Mouse (Mus musculus): ENCODE results near the gene Irgm1. TPM values are rescaled to one million over a fixed set of nuclear protein-coding genes. Genes with fewer than 3 reads are reported as not detected.

Irgm1 gene
- polyA plus RNA-seq, 1 experiment from 2014 or later, result 1.9 TPM

GRCm38 (mm10) chr11:48816281-48816781, 55.2 kb downstream of the Irgm1 start:
- peak overlapping the region; percentile 76 for H3K9ac ChIP-seq (replicated peaks)
- H3K4me1 ChIP-seq, result peaks cover 37% of the 10 kb centered on the region
- H3K36me3 ChIP-seq, result peaks cover 12% of the 10 kb centered on the region
- H3K4me2 ChIP-seq (replicated peaks), result peak overlapping the region; percentile 89
- ATAC-seq (replicated peaks), result peak; percentile 61
- peak overlapping the region; percentile 96 for H3K27ac ChIP-seq (replicated peaks)
- no peaks in the 10 kb centered on the region for H3K9me3 ChIP-seq
- 4% methylated on average over 23 of the region's 23 CpGs for WGBS
- H3K4me3 ChIP-seq, result peak overlapping the region; percentile 83
- no peaks in the 10 kb centered on the region for H3K27me3 ChIP-seq

- 79% methylated on average over 16 of the region's 16 CpGs for WGBS
- H3K9ac ChIP-seq (replicated peaks), result peak overlapping the region; percentile 76; the same call in 1 of the 2 replicates
- H3K27ac ChIP-seq (replicated peaks), result 0 out of 2 replicates have a peak overlapping the region, but pooled peaks have one; percentile 96
- peaks cover 17% of the 10 kb centered on the region for H3K36me3 ChIP-seq
- H3K4me3 ChIP-seq, result peak overlapping the region; percentile 83
- H3K27me3 ChIP-seq, result no peaks in the 10 kb centered on the region
- no peak for ATAC-seq (replicated peaks)
- H3K9me3 ChIP-seq, result no peaks in the 10 kb centered on the region
- peaks cover 37% of the 10 kb centered on the region for H3K4me1 ChIP-seq
- peak overlapping the region; percentile 89 for H3K4me2 ChIP-seq (replicated peaks)
Measured at GRCm38 (mm10) chr11:48815851-48816250, 55.6 kb downstream of the Irgm1 start.

GRCm38 (mm10) chr11:48813782-48814181, 57.7 kb downstream of the Irgm1 start:
- Histone ChIP-seq H3K4me1 (peaks cover 37% of the 10 kb centered on the region), H3K9ac (replicated peaks) (no peak overlapping the region), H3K9me3 (no peaks in the 10 kb centered on the region), H3K4me3 (no peak overlapping the region), H3K4me2 (replicated peaks) (no peak overlapping the region), H3K36me3 (peaks cover 37% of the 10 kb centered on the region), H3K27ac (replicated peaks) (no peak overlapping the region), H3K27me3 (no peaks in the 10 kb centered on the region)
- ATAC-seq (replicated peaks), result no peak

Other genes with a start within 250 kb of the Irgm1 start
- gene Rack1, start 71.4 kb downstream of the Irgm1 start, polyA plus RNA-seq (2015; fragmentation: Nextera tagmentation; extraction: Ambion mirVana), result 475 and 481 TPM in 2 replicates
- 6.0 and 6.3 TPM in 2 replicates for gene Trim41, start 54.3 kb downstream of the Irgm1 start, polyA plus RNA-seq (2015; fragmentation: Nextera tagmentation; extraction: Ambion mirVana)
- 1.4 and 1.7 TPM in 2 replicates for gene Trim7, start 45.5 kb downstream of the Irgm1 start, polyA plus RNA-seq (2015; fragmentation: Nextera tagmentation; extraction: Ambion mirVana)
- gene Gm12184, start 45.0 kb downstream of the Irgm1 start, polyA plus RNA-seq (2015; fragmentation: Nextera tagmentation; extraction: Ambion mirVana), result 4.5 and 5.8 TPM in 2 replicates
- 0.11 and 0.14 TPM in 2 replicates for gene Gm5431, start 30.5 kb upstream of the Irgm1 start, polyA plus RNA-seq (2015; fragmentation: Nextera tagmentation; extraction: Ambion mirVana)
- 1.3 and 1.5 TPM in 2 replicates for gene Psme2b, start 74.5 kb upstream of the Irgm1 start, polyA plus RNA-seq (2015; fragmentation: Nextera tagmentation; extraction: Ambion mirVana)
- not detected in 2 replicates for gene Olfr56, start 107.2 kb upstream of the Irgm1 start, polyA plus RNA-seq (2015; fragmentation: Nextera tagmentation; extraction: Ambion mirVana)
- 0.34 and 0.55 TPM in 2 replicates for gene 9930111J21Rik1, start 107.7 kb upstream of the Irgm1 start, polyA plus RNA-seq (2015; fragmentation: Nextera tagmentation; extraction: Ambion mirVana)
- gene Gm12185, start 120.5 kb upstream of the Irgm1 start, polyA plus RNA-seq (2015; fragmentation: Nextera tagmentation; extraction: Ambion mirVana), result not detected in 2 replicates
- gene Tgtp1, start 122.5 kb upstream of the Irgm1 start, polyA plus RNA-seq (2015; fragmentation: Nextera tagmentation; extraction: Ambion mirVana), result not detected in 2 replicates
- 0.24 and 0.28 TPM in 2 replicates for gene 9930111J21Rik2, start 179.6 kb upstream of the Irgm1 start, polyA plus RNA-seq (2015; fragmentation: Nextera tagmentation; extraction: Ambion mirVana)
- gene Tgtp2, start 192.5 kb upstream of the Irgm1 start, polyA plus RNA-seq (2015; fragmentation: Nextera tagmentation; extraction: Ambion mirVana), result not detected in 2 replicates
- 0.38 and 0.54 TPM in 2 replicates for gene Ifi47, start 204.9 kb upstream of the Irgm1 start, polyA plus RNA-seq (2015; fragmentation: Nextera tagmentation; extraction: Ambion mirVana)
- gene Olfr1396, start 243.2 kb upstream of the Irgm1 start, polyA plus RNA-seq (2015; fragmentation: Nextera tagmentation; extraction: Ambion mirVana), result not detected in 2 replicates